Mouse (Mus musculus) cerebral cortex, adult 2 months (tissue): ENCODE measurements around the gene Psen1.

Experiments
- WGBS: fragments of 180-500 bp; shearing (Covaris S2); methylation state at CpG from one replicate; pipeline ENCODE4 v1.1.7; 2018; 5-methylcytosine and 5-hydroxymethylcytosine counted together

Psen1 gene

DNA sequence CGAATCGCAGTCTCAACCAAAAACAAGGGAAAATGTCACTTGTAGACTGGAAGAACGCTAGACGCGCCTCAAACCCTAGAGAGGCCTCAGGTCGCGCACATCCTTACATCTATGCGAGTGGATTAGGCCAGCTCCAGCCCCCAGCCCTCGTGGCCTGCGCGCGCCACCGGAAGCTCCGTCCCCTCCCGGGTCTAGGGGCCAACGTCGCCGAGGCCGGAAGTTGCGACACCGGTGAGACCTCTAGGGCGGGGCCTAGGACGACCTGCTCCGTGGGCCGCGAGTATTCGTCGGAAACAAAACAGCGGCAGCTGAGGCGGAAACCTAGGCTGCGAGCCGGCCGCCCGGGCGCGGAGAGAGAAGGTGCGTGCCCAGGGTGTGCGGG is at the start of gene Psen1:
Psen1 (plus strand) TSS at position 219 of the 382 bp plus-strand sequence.
- under 1% methylated on average over 38 of the region's 38 CpGs for WGBS

- WGBS: 92% methylated on average over 2 of the region's 2 CpGs
These were observed 46.7 kb upstream of the Psen1 start for GRCm38 (mm10) chr12:83641233-83641632.

- WGBS: 50% methylated on average over 1 of the region's 1 CpGs
These were observed 44.8 kb upstream of the Psen1 start for GRCm38 (mm10) chr12:83643116-83643515.

- 81% methylated on average over 3 of the region's 3 CpGs for WGBS
These were observed 37.6 kb upstream of the Psen1 start for GRCm38 (mm10) chr12:83650346-83650745.

DNA sequence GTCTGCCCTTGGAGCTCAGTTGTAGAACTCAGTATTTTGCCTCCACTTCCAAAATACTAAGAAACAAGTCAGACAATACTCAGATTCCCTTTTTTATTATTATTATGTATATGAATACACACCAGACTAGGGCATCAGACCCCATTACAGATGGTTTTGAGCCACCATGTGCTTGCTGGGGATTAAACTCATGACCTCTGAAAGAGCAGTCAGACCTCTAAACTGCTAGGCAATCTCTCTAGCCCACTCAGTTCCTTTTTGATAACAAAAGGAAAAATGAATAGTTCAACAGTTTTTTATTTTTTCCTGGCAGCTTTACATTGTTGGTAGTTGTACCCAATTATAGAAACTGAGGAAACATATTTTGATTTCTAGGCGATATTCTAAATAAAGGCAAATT is 2.5 kb upstream of the Psen1 start:
- WGBS: 85% methylated on average over 1 of the region's 1 CpGs

DNA sequence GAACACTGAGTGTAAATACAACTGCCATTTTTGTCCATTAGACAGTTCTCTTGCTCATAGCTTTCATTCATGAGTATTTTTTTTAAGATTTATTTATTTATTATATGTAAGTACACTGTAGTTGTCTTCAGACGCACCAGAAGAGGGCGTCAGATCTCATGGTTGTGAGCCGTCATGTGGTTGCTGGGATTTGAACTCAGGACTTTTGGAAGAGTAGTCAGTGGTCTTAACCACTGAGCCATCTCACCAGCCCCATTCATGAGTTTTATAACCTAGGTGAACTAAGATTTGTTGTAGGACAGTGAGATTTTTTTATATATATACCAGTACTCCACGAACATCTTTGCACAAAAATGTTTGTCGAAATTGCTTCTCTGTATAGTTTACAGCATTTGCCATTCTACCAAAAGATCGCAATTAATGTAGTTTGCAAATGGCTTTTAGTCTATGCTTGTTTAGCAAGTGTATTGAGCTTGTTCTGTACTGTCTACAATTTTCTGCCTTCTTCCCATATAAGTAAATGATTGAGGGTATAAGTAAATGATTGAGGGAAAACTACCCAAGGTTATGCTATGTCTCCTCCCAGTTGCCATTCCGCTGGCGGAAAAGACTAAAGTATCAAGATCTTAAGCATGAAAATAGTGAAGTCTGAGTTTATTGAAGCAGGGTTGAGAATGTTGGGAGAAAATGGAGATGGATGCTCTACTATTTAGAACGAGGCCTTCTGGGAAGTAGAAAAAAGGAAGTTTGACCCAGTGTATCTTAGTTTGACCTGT is 1.2 kb upstream of the Psen1 start:
- 89% methylated on average over 9 of the region's 9 CpGs for WGBS

DNA sequence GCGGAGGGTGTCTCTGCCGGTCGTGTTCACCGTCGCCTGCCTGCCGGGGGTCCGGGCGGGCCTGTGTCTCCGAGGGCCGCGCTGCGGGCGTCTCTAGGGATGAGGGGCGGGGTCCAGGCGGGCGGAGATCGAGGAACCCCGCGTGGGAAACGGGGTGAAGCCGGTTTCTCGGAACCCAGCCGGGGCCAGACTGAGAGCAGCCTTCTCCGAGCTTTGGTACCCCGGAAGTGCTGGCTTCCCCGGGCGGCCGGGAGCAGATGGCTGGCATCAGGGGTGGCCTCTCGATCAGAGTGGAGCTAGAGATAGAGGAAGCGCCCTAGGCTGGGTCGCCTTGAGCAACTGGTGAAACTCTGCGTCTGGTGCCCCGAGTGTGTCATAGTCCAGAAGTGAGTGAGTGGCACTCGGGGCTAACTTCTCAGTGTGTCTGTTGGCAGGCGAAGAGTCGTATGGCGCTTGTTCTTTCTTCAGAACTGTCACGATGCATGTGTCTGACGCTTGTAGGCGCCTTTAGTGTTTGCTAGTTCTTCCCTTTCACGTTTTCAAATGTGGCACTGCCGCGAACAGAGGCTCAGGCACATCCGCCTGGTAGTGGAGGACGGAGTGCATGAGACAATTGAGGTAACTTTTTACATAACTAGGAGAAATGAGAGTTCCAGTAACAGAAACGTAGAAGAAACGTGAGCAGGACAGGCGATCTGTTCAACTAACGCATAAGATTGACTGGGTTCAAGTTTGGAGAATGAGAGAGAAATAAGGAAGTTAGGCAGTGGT is 549 bp downstream of the Psen1 start:
- under 1% methylated on average over 49 of the region's 49 CpGs for WGBS

- WGBS: 11% methylated on average over 6 of the region's 6 CpGs
These were observed 1.1 kb downstream of the Psen1 start for GRCm38 (mm10) chr12:83689087-83689432.

GRCm38 (mm10) chr12:83694011-83694410 is 6.1 kb downstream of the Psen1 start:
- WGBS: 42% methylated on average over 5 of the region's 5 CpGs

DNA sequence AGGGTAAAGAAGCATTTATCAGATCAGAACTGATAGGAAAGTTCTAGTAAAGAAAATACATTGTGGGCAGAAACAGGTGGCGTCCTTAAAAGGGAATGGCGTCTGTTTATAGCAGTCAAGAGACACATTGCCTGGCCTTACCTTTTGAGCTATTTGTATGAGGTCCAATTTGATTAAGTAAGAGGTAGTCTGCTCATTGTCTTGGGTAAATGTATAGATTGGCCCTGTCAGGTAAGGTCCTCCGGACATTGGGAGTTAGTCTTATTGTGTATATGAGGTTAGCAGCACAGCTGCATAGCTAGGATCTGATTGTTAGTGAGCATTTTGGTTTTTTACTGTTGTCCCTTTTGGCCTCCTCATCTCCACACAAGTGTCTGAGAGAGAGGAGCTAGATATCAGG is 6.7 kb downstream of the Psen1 start:
- 82% methylated on average over 3 of the region's 3 CpGs for whole genome bisulfite sequencing

- 92% methylated on average over 4 of the region's 4 CpGs for WGBS
These were observed 10.7 kb downstream of the Psen1 start for GRCm38 (mm10) chr12:83698637-83699036.

DNA sequence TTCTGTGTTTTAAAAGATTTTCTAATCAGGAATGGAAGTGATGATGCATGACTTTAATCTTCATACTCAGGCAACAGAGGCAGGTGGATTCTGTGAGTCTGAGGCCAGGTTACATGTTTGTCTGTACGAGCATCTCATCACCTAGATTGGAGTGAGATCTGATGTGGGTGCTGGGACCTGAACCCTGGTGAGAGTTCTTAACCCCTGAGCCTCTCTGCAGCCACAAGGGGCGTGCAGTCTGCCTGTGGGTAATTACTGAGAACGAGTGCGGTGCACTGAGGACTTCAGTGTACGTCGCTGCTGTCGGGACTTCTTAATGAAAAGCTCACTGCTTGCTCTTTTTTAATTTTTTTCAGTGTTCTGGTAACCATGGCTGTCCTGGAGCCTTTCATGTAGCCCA is 13.7 kb downstream of the Psen1 start:
- 91% methylated on average over 7 of the region's 7 CpGs for WGBS

DNA sequence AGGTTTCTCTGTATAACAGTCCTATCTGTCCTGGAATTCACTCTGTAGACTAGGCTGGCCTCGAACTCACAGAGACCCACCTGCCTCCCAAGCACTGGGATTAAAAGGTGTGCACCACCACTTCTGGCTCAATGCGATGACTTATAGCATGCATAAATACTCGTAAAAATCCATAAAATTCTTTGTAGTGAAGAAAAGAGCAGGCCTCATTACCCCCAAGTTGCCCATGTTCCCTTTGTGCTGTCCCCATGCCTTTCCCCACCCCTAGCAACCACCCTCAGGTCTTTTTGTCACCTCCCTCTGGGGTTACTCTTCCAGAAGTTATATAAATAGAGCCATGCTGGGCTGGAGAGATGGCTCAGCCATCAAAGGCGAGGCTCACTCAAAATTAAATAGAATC is 14.8 kb downstream of the Psen1 start:
- 61% methylated on average over 4 of the region's 4 CpGs for WGBS

- 86% methylated on average over 4 of the region's 4 CpGs for WGBS
These were observed 19.0 kb downstream of the Psen1 start for GRCm38 (mm10) chr12:83706951-83707350.

DNA sequence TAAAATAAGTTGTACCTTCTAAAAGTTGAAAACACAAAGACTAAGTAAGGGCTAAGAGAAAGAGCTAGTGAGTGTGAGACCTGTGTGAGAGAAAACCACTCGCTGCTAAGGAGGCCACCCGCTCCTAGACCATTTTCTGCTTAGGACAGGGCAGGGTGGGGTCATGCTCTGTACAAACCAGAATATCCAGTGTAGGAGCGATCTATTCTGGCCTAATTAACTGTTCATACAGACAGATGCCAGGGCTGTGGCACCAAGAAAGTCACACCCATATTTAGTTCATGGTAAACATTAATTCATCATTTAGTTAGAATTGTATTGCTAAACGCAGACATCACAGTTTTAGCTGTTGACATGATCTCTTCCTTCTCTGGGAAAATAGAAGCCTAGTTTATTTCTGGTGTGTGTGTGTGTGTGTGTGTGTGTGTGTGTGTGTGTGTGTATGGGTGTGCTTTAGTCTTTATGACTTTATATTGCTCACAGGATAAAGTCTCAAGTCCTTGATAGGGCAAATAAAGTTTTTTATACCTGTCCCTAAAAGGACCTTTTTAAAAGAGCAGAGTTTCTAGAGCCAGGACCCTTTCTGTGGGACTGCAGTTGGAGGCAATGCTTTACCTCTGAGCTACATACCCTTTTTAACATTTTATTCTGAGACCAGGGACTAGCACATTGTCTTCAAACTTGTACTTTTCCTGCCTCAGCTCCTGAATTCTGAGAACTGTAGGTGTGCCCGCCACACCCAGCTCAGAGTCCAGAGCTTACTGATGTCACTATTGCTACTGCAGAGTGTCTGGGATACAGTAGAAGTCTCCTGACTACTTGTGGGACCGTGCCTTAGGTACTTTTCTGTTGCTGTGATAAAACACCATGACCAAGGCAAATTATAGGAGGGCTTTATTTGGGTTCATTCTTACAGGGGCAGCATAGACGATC is 20.5 kb downstream of the Psen1 start:
- 88% methylated on average over 7 of the region's 7 CpGs for WGBS

DNA sequence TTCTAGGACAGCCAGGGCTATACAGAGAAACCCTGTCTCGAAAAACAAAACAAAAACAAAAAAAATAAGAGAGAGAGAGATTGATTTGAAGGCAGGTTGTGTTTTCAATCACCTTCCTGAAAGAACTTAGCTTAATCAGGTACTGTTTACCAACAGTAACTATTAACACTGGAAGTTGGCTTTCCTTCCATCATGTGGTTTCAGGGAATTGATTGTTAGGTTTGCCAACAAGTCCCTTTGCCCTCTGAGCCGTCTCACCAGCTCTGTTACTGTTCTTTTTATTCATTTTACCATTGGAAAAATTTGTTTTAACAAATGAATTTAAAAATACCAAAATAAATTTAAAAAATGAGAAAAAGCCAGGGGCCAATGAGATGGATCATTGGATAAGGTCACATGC is 22.0 kb downstream of the Psen1 start:
- 79% methylated on average over 2 of the region's 2 CpGs for WGBS

DNA sequence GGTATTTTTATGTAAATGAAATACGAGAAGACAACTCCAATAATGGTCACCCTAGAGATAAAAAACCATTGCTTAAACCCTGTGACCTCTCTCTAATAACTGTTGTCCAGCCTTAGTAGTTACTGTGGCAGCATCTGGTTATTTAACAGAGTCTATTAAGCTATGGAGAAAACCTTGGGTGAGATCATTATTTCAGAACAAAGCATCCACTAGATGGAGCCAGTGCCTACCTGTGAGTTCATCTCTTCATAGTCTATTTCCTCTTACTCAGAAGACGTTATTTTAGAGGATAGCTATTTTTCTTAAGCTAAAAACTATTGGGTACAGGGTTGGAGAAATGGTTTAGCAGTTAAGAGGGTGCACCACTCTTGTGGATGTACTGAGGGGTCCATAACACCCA is 25.8 kb downstream of the Psen1 start:
- WGBS: 45% methylated on average over 2 of the region's 2 CpGs

- WGBS: 46% methylated on average over 15 of the region's 15 CpGs
These were observed 28.6 kb downstream of the Psen1 start for GRCm38 (mm10) chr12:83716416-83717184.

DNA sequence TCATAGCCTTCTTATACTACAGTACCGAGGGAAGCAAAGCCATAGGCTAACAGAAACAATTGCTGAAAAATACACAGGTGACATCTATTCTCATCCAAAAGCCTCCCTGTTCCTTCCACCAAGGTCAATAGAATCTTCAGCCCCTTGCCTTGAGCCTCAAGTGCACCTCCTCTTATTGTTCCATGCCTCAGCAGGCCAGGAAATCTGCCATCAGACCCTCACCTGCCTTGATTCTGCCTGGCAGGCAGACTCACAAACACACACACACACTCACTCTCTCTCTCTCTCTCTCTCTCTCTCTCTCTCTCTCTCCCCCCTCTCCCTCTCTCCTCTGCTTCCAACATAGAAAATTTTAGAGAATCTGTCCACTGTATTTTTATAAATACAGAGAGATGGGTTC is 31.5 kb downstream of the Psen1 start:
- WGBS: 89% methylated on average over 1 of the region's 1 CpGs

GRCm38 (mm10) chr12:83721281-83721680 is 33.3 kb downstream of the Psen1 start:
- 40% methylated on average over 6 of the region's 6 CpGs for WGBS

- WGBS: 90% methylated on average over 3 of the region's 3 CpGs
These were observed 35.1 kb downstream of the Psen1 start for GRCm38 (mm10) chr12:83723037-83723436.
